Mouse (Mus musculus): ENCODE measurements around the gene Gsdma3. TPM values are rescaled to one million over a fixed set of nuclear protein-coding genes. Genes with fewer than 3 reads are reported as not detected.

Gsdma3 gene
- polyA plus RNA-seq (2011; ENCODE audit: insufficient read depth, insufficient read length, low replicate concordance, missing spikeins), result not detected in 2 replicates

DNA sequence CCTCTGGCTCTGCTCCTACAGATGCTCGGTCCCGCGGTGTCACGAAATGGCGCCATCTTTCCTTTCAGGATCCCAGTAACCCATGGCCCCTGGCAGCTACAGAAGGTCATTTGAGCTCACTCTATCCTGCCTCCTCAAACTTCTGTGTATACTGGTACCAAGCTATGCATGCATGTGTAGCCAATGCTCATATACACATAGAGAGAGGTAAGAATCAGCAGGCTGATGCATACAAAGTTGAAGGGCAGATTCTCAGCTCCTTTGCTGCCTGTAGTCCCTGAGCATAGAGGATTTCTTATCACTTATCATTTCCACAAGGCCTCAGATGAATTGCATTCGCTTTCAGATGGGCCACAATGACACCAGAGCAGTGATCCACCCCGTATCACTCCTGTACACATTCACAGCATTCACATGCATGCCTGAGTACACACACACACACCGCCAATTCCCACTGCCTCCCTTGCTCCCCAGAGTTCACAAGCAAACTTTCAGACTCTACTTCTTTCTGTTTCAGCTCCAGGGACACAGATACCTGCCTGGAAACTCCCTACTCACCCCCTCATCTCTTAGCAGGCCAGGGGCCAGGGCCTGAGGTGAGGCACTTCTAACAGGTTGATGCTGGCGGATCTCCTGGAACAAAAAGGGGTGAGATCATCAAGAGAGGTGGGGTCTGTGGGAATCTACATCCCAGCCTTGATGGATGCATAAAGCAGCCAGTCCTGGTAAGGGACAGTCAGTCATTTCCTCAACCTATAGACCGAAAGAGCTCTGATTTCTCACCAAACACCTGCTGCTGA lies at the start of gene Gsdma3, which contains the start of gene Gm12355:
Gene Gsdma3 (plus strand): TSS at position 750 of the 800 bp plus-strand sequence.
Gene Gm12355 (minus strand): TSS at position 51 of the 800 bp plus-strand sequence.
- 86% methylated on average over 10 of the region's 10 CpGs for WGBS
- H3K4me3 ChIP-seq (replicated peaks; ENCODE audit: control insufficient read depth, low read depth, low read length), result no peak within 1 kb of the TSS
- H3K4me1 ChIP-seq (ENCODE audit: control insufficient read depth, insufficient read depth, low read length), result no peaks in the 10 kb centered on the region
- H3K27ac ChIP-seq (ENCODE audit: control insufficient read depth, insufficient read depth, low read depth, low read length, poor library complexity), result no peak within 1 kb of the TSS
- TF ChIP-seq CTCF (IDR thresholded peaks at IDR 0.05; ENCODE audit: control insufficient read depth, insufficient read depth, low read length) (no peak), POLR2A (IDR thresholded peaks at IDR 0.05; ENCODE audit: borderline replicate concordance, control insufficient read depth, low read depth, low read length) (no peak)

- Histone ChIP-seq H3K27ac (ENCODE audit: control insufficient read depth, insufficient read depth, low read depth, low read length, poor library complexity) (no peak overlapping the region), H3K4me3 (replicated peaks; ENCODE audit: control insufficient read depth, low read depth, low read length) (no peak overlapping the region), H3K4me1 (ENCODE audit: control insufficient read depth, insufficient read depth, low read length) (peaks cover 2% of the 10 kb centered on the region; the same call in 1 of the 2 replicates)
- TF ChIP-seq CTCF (IDR thresholded peaks at IDR 0.05; ENCODE audit: control insufficient read depth, insufficient read depth, low read length), result no peak
- 81% methylated on average over 5 of the region's 5 CpGs for WGBS
Measured at GRCm38 (mm10) chr11:98577776-98578175, 48.4 kb upstream of the Gsdma3 start.

- TF ChIP-seq POLR2A (IDR thresholded peaks at IDR 0.05; ENCODE audit: borderline replicate concordance, control insufficient read depth, low read depth, low read length), result peak; percentile 28; the same call in 1 of the 2 replicates
- no peak for TF ChIP-seq CTCF (IDR thresholded peaks at IDR 0.05; ENCODE audit: control insufficient read depth, insufficient read depth, low read length)
- Histone ChIP-seq H3K4me1 (ENCODE audit: control insufficient read depth, insufficient read depth, low read length) (peaks cover 2% of the 10 kb centered on the region; the same call in 1 of the 2 replicates), H3K4me3 (replicated peaks; ENCODE audit: control insufficient read depth, low read depth, low read length) (peak overlapping the region; percentile 20), H3K27ac (ENCODE audit: control insufficient read depth, insufficient read depth, low read depth, low read length, poor library complexity) (peak overlapping the region; percentile 87)
- WGBS, result 44% methylated on average over 16 of the region's 16 CpGs
Measured at GRCm38 (mm10) chr11:98580301-98581121, 45.6 kb upstream of the Gsdma3 start.

DNA sequence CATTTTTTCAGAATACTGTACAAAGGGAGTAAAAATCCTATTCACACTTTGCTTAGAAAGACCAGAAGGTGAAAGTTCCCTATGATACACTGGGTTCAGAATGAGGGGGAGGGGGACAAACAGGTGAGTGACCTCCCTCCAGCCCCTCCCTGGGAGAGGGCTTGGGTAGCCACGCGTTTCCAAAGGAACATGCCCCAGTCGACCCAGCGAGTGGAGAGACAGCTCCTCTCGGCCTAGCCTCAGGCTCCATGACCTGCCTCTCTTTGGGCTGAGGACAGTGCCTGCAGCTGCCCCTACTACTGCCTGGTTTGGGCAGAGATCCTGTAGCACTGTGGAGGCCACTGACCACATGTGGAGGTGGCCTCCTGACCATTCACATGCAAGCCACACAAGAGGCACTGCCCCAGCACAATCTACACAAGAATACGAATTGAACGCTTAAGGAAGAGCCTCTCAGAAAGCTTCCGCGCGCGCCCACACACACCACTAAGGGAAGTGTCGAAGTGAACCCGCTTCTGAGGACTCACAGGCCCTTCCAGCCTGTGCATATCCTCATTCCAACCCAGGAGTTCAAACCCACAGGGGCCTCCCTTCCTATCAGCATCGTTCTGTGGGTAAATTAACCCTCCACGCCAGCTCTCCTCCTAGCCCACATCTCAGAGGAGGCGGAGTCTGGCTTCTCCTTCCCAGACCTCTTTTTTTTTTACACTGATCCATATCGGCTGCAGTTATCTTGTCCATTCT lies 44.7 kb upstream of the Gsdma3 start:
- Histone ChIP-seq H3K4me1 (ENCODE audit: control insufficient read depth, insufficient read depth, low read length) (peaks cover 2% of the 10 kb centered on the region; the same call in 1 of the 2 replicates), H3K4me3 (replicated peaks; ENCODE audit: control insufficient read depth, low read depth, low read length) (peak overlapping the region; percentile 54), H3K27ac (ENCODE audit: control insufficient read depth, insufficient read depth, low read depth, low read length, poor library complexity) (peak overlapping the region; percentile 87)
- TF ChIP-seq POLR2A (IDR thresholded peaks at IDR 0.05; ENCODE audit: borderline replicate concordance, control insufficient read depth, low read depth, low read length), result no peak
- TF ChIP-seq CTCF (IDR thresholded peaks at IDR 0.05; ENCODE audit: control insufficient read depth, insufficient read depth, low read length), result no peak
- WGBS, result 27% methylated on average over 17 of the region's 17 CpGs

DNA sequence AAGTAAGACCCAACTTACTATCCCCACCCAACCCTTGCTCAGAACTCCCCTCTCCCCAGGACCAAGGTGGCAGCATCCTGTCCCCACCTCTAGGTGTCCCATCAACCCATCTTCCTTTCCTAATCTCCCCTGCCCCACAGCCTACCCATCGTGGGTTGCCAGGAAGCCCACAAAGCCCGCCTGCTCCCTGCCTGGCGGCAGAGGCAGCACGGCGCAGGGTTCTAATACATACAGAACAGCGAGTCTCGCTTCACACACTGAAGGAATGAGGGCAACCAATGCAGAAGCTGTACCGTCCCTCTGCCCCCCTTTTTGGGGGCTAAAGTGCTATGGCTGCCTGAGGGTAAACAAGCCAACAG lies 44.2 kb upstream of the Gsdma3 start:
- 37% methylated on average over 8 of the region's 8 CpGs for WGBS
- Histone ChIP-seq H3K4me1 (ENCODE audit: control insufficient read depth, insufficient read depth, low read length) (peaks cover 2% of the 10 kb centered on the region; the same call in 1 of the 2 replicates), H3K4me3 (replicated peaks; ENCODE audit: control insufficient read depth, low read depth, low read length) (peak overlapping the region; percentile 30), H3K27ac (ENCODE audit: control insufficient read depth, insufficient read depth, low read depth, low read length, poor library complexity) (peak overlapping the region; percentile 87)
- TF ChIP-seq POLR2A (IDR thresholded peaks at IDR 0.05; ENCODE audit: borderline replicate concordance, control insufficient read depth, low read depth, low read length), result 0 out of 2 replicates have a peak, but pooled peaks have one; percentile 20
- TF ChIP-seq CTCF (IDR thresholded peaks at IDR 0.05; ENCODE audit: control insufficient read depth, insufficient read depth, low read length), result no peak

- peaks cover 2% of the 10 kb centered on the region; the same call in 1 of the 2 replicates for H3K4me1 ChIP-seq (ENCODE audit: control insufficient read depth, insufficient read depth, low read length)
- WGBS, result 33% methylated on average over 12 of the region's 12 CpGs
- H3K27ac ChIP-seq (ENCODE audit: control insufficient read depth, insufficient read depth, low read depth, low read length, poor library complexity), result peak overlapping the region; percentile 87
- H3K4me3 ChIP-seq (replicated peaks; ENCODE audit: control insufficient read depth, low read depth, low read length), result peak overlapping the region; percentile 50
- TF ChIP-seq POLR2A (IDR thresholded peaks at IDR 0.05; ENCODE audit: borderline replicate concordance, control insufficient read depth, low read depth, low read length) (no peak), CTCF (IDR thresholded peaks at IDR 0.05; ENCODE audit: control insufficient read depth, insufficient read depth, low read length) (no peak)
Measured at GRCm38 (mm10) chr11:98582551-98583264, 43.5 kb upstream of the Gsdma3 start.

DNA sequence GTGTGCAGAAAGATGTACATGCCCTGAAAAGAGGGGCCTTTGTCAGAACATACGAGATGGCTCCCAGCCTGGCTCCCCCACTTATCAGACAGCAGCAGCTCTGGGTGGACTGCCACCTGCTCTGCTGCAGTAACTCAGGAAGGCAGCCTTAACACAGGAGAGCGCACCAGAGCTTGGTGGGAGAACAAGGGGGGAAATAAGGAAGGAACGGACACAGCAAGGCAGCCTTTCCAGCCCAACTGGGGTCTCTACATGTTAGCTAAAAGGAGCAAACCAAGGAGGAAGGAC lies 43.0 kb upstream of the Gsdma3 start:
- peak overlapping the region; percentile 87 for H3K27ac ChIP-seq (ENCODE audit: control insufficient read depth, insufficient read depth, low read depth, low read length, poor library complexity)
- H3K4me1 ChIP-seq (ENCODE audit: control insufficient read depth, insufficient read depth, low read length), result peaks cover 4% of the 10 kb centered on the region
- peak overlapping the region; percentile 50 for H3K4me3 ChIP-seq (replicated peaks; ENCODE audit: control insufficient read depth, low read depth, low read length)
- TF ChIP-seq CTCF (IDR thresholded peaks at IDR 0.05; ENCODE audit: control insufficient read depth, insufficient read depth, low read length), result no peak
- 0 out of 2 replicates have a peak, but pooled peaks have one; percentile 12 for TF ChIP-seq POLR2A (IDR thresholded peaks at IDR 0.05; ENCODE audit: borderline replicate concordance, control insufficient read depth, low read depth, low read length)
- 57% methylated on average over 3 of the region's 3 CpGs for WGBS
